Mouse (Mus musculus): ENCODE results near the gene Ppp6r3. TPM values are rescaled to one million over a fixed set of nuclear protein-coding genes. Genes with fewer than 3 reads are reported as not detected.
"Not testable (repeated sequence)": the region's sequence is repeated elsewhere in the genome, so short reads cannot be mapped to it uniquely, and the experiment has no call there.

The Ppp6r3 gene
- 10 to 100 TPM; 54.6 to 64.5 (median 59.5) TPM for total RNA-seq (2022)

DNA sequence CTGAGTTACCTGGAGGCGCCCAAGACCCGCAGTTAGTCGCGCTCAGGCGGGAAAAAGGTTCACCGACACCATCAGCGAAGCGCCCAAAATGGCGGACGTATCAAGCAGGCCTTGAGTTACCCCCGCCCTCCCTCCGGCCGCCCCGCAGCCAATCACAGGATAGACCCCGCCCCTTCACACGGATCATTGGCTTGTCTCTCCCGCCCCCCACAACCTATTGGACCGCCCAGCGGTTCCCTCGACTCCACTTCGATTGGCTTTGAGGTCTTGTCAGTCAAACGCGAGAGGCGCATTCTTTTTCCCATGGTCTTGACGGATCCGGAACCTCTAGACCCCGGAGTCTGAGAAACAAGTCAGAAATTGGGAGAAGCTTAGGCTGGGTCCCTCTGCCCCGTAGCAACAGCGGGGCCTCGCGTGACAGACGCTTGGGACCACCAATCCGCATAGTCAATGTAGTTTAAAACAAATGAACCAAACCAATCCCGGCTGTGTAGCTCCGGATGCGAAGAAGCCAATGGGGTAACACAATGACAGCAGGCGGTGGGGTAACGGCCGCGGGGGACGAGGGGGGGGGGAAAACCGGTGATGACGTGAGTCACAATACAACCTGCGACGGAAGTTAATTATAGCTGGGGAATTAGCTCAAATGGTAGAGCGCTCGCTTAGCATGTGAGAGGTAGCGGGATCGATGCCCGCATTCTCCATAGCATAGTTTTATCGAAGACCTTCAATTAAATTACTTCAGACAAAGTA, at the start of gene Ppp6r3:
Gene Ppp6r3 (minus strand): TSS at position 118 of the 753 bp plus-strand sequence.
- DNase-seq (ENCODE audit: low spot score in 2 of 2): peak; percentile 97

DNA sequence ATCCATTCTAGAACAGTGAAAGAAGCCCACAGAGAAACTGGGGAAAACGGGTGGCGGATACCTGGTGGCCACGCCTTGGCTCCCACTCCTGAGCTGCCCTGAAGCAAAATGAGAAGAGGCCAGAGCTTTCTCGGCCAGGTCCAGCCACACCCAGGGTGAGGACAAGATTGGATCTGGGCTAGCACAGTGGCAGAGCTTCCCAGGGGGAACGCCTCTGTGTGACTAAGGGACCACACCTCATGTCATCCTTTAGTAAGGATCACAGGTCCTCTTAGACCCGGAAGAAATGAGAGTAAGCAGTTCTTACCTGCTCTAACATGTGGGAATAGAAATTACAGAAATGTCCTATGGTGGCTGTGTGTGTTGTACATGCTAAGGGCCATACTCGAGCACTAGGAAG, 49.6 kb upstream of the Ppp6r3 start:
- no peak for DNase-seq (ENCODE audit: low spot score in 2 of 2)

DNA sequence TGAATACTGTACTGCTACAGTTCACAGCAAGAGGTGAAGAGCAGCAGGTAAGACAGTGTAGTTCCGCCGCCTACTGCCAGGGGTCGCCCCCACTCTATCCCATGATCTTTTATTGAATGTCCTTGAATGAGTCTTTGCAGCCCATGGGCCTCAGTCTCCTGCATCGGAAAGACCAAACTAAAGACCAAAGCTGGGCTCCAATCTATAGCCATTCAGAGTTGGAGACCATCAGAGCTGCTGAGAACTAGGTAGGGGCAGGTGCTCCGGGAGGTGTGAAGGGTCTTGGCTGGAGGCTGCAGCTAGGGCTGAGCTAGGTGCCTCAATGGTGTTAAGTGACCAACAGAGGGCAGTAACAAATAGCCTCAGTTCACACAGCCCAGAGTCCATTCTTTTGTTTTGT, 48.3 kb upstream of the Ppp6r3 start:
- peak; percentile 27 to 43 for DNase-seq (ENCODE audit: low spot score in 2 of 2)

DNA sequence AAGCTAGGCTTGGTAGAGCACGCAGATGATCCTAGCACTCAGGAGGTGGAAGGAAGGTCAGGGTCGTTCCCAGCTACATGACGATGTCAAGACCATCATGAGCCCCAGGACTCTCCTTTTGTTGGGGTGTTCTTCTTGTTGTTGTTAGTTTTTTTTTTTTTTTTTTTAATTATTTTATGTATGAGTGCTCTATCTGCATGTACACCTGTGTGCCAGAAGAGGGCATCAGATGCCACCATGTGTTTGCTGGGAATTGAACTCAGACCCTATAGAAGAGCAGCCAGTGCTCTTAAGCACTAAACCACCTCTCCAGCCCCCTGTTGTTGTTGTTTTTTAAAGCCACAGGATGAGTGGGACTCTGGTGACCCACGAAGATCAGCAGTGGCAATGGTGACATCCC, 47.7 kb upstream of the Ppp6r3 start:
- no peak for DNase-seq (ENCODE audit: low spot score in 2 of 2)

DNA sequence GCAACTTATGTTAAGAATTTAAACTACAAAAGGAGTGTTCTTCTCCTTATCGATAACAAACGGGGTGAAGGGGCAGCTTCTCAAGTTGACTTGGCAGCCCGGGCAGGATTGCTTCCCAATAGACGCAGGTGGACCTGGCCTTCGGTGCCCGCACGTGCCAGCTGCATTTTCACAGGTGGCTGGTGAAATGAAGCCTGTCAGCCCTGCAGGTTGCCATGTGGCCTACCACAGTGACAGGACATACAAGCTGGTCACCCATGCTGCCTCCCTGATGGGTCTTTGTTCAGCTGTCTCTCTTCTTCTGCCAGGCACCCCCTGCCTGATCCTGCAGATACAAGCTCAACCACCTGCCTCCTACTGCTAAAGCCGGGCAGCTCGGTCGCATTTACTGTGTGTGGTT, 45.3 kb upstream of the Ppp6r3 start:
- no peak for DNase-seq (ENCODE audit: low spot score in 2 of 2)

DNA sequence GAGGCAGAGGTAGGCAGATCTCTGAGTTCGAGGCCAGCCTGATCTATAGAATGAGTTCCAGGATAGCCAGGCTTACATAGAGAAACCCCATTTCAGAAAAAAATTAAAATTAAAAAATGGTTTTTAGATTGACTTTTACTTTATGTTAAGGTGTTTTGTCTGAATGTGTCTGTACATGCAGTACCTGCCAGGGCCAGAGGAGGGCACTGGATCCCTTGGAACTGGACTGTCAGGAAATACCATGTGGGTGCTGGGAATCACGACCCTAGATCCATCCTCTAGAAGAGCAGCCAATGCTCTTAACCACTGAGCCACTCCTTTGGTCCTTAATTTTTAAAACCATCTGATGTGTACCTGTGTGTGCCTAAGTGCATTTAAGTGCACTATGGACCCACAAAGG, 43.8 kb upstream of the Ppp6r3 start:
- no peak for DNase-seq (ENCODE audit: low spot score in 2 of 2)

DNA sequence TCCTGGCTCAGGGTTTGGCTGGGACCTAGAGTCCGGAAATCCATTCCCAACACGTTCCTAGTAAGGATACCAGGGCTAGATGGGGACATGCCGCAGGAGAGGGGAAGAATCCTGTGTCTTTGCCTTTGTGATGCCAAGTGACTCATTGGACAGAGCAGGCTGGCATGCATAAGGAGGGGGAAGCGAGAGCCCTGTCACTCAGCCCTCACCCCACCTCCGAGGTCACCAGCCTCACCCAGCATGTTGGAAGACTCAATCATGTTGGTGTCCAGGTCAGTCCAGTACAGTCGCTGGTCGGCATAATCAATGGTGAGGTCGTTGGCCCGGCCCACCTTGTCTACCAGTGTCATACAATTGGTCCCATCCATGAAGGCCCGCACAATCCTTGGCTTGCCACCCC, 38.4 kb upstream of the Ppp6r3 start:
- no peak for DNase-seq (ENCODE audit: low spot score in 2 of 2)

DNA sequence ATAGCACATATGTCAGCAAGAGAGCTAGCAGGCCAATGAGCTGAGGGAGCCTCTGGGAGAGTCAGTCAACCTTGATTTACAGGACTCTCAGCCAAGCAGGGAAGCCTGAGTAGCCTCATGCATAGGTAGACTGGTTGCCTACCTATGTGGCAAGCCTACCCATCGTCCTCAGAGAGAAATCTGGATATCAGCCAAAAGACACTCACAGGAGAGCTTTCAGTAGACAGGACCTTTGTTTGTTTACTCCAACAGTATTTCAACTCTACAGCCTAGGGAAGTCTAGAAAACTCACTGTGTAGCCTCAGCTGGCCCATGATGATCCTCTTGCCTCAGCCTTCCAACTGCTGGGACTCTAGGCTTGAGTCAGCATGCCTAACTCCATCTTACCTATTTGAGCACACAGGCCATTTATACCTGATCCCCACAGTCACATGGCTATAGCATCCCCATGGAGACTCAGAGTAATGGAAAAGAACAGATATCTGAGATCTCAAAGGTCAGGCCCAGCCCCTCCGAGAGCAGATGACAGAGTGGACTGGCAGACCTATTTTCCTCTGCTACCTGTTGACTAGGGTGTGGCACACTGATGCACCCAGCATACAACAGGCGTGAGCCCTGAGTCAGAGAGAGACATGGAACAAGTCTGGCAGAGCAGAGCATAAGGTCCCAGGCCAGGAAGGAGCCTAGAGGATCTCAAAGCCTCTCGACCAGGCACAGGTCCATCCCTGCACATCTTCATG, 37.2 kb upstream of the Ppp6r3 start:
- DNase-seq (ENCODE audit: low spot score in 2 of 2): no peak

DNA sequence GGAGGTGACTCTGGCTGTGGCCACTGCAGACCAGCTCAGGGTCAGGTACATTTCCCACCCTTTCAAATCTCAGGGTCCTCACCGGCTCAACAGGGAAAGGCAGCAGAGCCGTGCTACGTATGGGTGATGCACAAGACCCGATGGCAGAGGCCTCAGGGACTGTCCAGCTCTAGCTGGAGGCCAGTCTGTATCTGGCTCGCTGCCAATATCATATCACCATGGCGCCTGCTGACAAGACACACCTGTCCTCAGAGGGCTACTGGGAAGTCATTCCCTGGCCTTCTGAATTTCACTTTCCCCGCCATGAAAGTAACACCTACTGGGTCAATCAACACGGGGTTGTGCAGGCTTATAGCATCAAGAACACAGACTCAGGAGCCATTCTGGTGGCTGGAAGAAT, 36.2 kb upstream of the Ppp6r3 start:
- DNase-seq (ENCODE audit: low spot score in 2 of 2): no peak

DNA sequence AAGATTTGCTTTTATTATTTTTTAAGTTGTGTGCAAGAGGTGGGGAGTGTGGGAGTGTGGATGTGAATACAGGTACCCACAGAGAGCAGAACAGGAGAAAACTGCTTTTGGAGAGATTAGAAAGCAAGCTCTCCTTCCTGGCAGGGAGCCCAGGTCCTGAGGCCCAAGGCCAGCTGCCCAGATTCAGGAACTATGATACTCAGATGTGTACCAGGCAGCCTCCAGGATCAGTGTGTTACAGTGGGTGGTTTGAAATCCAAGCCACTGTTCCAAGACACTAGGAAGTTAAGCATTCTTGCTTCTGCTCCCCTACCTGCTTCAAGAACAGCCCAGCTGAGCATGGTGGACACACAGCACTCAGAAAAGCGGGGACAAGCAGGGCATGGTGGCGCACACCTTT, 35.3 kb upstream of the Ppp6r3 start:
- no peak for DNase-seq (ENCODE audit: low spot score in 2 of 2)

DNA sequence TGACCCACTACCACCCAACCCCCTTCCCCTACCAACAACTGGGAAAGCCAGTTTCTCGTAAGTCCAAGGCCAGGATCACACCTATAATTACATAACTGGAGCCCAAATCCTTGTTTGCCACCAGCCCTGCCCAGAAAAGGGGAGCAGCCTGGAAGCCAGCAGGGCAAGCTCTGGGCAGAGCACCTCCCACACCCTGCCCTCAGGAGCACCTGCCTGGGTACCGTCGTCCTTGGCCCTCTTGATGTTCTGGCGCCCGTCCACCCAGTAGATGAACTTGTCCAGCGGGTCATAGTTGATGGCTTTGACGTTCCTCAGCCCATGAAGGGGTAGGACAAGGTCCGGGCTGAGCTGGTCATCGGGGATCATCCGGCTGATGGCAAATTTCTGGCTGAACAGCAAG, 34.3 kb upstream of the Ppp6r3 start:
- DNase-seq (ENCODE audit: low spot score in 2 of 2): no peak

DNA sequence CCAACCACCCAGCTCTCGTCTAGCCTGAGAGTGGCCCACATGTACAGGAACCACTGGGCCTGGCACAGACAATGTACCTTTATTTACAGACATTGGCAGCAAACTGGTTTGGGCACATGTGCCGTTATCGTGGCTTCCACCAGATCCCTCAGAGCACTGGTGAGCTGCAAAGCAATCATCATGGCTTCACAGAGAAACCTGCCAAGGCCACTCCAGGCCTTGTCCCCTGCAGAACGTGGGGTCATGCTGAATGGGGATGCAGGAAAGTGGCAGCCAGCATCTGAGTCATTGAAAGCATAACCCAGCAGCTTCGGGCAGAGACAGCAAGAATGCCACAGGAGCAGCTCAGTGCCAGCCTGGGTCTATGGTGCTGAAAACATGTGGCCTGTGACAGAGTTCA, 18.8 kb upstream of the Ppp6r3 start:
- DNase-seq (ENCODE audit: low spot score in 2 of 2): no peak

DNA sequence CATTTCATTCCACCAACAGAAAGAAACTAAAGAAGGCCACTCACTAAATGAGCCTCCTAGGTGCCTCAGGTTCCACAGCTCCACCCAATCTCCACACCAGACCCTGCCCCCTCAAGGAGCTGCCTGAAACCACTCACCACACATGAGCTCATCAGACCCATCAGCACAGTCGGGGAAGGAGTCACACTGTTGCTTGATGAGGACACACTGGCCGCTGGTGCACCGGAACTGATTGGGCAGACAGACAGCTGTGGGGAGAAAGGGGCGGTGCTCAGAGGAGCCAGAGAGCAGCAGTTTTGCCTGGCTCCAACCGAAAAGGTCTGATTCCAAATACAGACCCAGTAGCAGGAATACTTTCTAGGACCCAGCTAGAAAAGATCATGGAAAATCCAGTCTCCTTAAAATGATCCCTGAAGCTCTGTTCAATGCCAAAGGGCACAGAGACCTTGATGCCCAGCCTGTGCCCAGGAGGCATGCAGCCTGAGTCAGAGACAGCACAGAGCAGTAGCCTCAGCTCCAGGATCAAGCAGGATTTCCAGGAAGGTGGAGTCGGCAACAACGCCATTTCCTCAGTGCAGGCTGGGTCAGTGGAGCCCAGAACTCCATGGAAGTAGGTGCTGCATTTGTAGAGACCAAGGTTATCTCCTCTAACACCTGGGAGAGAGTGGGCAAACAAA, 18.0 kb upstream of the Ppp6r3 start:
- no peak for DNase-seq (ENCODE audit: low spot score in 2 of 2)

DNA sequence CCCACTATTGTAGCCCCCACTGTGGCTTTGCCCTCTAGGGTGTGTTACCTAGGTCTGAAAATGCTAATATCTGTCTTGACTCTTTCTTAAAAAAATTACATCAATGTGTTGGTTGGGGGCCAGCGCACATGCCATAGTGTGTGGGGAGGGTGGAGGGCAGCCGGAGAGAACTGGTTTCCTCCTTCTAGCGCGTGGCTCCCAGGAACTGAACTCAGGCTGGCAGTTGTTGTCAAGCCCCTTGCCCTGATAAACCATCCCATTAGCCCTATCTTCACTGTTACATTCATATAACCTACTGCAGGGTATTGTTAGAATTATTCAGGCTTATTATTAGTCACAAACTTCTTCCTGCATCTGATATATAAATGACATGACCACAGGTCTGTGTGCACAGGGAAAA, 14.4 kb upstream of the Ppp6r3 start:
- no peak for DNase-seq (ENCODE audit: low spot score in 2 of 2)

DNA sequence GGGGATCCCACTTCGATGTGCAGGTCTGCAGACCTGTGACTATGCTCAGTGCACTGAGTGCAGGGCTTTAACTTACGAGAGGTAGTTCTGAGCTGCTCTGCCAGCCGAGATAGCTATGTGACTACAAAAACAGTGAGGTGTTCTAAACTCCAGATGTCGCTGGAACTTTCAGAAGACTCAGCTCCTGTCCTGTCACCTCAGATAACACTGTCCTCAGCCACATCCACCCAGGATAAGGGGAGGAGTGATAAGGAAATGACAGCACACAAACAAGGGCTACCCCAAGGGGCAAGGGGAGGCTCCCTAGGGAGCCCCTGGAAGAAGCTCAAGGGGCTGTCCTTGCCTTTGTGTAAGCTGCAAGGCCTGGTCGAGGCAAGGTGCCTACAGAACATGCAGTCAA, 14.0 kb upstream of the Ppp6r3 start:
- no peak for DNase-seq (ENCODE audit: low spot score in 2 of 2)

DNA sequence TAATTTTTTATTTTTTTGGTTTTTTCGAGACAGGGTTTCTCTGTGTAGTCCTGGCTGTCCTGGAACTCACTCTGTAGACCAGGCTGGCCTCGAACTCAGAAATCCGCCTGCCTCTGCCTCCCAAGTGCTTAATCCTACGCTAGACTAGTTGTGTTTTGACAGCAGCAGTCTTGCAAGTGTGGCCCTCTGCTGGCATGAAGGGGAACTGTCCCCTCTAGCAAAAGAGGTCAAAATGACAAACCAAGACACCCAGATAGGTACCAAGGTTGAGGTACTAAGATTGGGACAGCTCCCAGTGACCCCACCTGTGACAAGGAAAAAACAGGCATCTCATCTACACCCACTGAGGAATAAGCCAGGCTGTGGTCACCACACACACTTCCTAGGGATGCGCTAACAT, 12.2 kb upstream of the Ppp6r3 start:
- DNase-seq (ENCODE audit: low spot score in 2 of 2): not testable (repeated sequence)

DNA sequence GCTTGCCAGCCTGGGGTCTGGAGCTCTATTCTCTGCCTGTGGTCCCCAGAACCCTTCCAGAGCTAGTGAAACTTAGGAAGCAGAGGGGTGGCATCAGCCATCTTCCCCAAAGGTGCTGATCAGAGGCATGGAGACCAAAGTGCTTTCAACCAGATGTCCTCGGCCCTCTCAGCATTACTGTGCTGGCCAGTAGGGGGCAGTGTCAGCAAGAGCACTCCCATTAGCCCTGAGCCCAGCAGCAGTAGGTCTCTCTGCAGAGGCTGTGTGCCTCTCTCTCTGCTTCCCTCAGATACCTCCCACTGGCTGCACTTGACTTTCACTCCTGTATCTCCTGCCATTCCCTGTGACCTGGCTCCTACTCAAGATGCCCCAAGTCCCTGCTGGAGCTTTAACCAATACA, 11.0 kb upstream of the Ppp6r3 start:
- DNase-seq (ENCODE audit: low spot score in 2 of 2): peak in 1 of 2 experiments; percentile 33

DNA sequence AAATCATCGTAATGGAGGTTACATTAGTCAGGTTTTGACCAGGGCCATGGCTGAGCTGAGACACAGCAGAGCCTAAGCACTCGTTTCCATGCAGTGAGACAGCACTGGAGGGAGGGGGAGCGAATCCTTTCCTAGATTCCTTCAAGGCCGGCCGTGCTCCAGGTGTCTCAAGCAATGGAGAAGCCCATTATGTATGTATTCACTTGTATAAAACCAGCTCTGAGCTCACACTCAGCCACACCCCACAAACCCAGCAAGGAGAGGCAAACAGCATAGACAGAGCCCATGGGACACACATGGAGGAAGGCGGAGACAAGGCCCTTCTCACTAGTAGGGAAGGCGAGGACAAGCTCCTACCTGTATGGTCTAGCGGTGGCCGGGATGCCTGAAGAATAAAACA, 10.5 kb upstream of the Ppp6r3 start:
- no peak for DNase-seq (ENCODE audit: low spot score in 2 of 2)

DNA sequence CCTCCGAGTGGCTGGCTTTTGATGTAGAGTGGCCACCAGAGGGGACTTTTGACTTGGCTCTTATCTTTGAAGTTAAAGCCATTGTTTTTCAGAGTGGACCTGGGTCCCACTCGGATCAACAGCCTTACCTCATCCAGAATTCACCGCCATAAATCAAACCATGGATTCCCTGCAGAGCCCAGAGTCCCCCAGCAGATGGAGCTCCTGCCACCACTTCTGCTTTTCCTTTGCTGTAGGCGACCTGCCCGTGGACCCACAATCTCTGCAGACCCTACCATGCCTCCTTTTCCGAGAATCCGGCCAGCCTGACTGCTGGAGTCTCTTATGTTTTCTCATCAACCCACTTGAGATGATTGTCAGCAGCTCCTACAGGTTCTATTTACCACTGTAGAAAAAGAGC, 5.8 kb upstream of the Ppp6r3 start:
- DNase-seq (ENCODE audit: low spot score in 2 of 2): no peak

DNA sequence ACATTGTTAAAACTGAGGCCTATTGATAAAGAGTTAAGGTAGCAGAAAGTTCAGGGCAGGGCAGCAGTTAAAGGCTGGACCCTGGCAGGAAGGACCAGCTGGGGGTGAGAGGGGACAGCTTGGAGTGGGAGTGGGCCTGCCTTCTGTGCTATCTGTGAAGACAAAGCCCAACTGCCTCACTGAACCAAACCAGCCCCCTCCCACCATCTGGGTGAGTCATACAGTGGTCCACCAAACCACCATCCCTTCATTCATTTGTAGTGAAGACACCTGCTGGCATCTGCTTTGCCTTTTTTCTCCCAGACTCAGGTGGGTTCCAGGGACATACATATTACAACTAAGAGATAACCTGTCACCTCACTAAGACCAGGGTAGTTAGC, 2.4 kb upstream of the Ppp6r3 start:
- no peak for DNase-seq (ENCODE audit: low spot score in 2 of 2)

DNA sequence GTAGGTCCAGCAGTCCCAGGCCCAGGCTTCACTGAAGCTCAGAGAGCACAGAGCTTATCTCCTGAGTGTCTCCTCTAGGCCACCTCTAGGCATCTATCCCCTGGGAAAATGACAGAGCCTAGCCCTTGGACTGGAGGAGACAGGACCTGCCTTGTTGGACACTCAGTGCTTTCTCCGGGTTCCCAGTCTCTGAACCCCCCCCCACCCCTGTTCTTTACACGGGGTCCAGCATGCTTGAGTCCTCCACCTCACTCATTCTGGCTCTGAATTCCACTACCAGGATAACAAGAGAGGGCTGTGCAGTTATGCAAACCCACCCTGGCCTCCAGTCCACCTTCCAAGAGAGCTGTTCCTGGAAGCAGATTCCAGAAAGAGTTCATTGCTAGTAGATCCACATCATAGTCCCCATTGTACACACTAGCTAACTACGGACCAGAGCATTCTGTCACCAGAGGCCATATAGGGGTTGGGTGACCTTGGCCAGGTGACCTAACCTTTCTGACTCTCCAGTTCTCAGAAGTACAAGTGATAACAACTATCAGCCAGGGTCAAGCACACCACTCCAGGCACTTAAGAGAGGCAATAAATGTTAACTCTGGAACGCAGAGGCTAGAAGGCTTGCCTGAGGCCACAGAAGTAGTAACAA, 1.8 kb upstream of the Ppp6r3 start:
- DNase-seq (ENCODE audit: low spot score in 2 of 2): no peak

All from gastrocnemius, adult 8-10 months (tissue).